Mouse (Mus musculus) lung, adult 18-20 months (tissue): ENCODE results near the gene Doc2b.
A peak's percentile ranks its signal among the peaks of the same experiment; 100 is the strongest.

ENCODE experiments used
- DNase-seq, 2 experiments: peaks; one replicate each; pipeline ENCODE4 v3.0.0; 2022; ENCODE audit warnings: mixed read lengths in 2 of 2

Gene Doc2b

GRCm38 (mm10) chr11:75792535-75792934, 3.3 kb downstream of the Doc2b start:
- no peak for DNase-seq

DNA sequence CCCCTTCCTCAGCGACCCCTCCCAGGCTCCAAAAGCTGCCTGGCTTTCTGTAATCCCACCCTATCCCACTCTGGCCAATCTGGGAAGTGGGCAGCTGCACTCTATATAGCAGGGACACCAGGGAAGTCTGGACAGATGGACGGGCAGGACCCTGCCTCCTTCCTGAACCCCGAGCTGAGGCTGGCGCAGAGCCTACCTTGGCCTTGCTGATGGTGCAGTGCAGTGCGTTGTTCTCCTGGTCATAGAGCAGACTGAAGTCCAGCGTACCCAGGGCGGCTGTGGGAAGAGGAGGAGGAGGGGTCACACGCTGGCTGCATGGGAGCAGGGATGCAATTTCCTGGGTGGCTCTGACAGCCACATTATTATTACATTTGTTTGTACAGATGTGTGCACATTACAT, 10.0 kb downstream of the Doc2b start:
- DNase-seq: no peak

GRCm38 (mm10) chr11:75783799-75784198, 12.1 kb downstream of the Doc2b start:
- no peak for DNase-seq

- peak; percentile 65 to 73 for DNase-seq
These were observed 13.9 kb downstream of the Doc2b start for GRCm38 (mm10) chr11:75781919-75782318.

DNA sequence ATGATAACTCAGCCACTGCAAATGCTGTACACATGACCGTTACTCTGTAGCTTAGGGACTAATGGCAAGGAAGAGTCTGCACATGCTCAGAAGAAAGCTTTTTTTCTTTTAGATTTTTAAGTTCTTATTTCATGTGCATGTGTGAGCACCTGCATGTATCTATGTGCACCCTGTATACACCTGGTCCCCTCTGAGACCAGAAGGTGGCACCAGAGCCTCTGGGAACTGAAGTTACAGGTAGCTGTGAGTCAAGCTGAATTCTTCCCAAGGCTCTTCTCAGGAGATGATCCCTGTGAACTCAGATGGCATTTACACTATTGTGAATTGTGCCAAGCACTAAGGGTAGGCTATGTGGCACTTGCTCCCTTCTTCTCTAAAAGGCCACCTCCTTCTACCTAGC, 19.9 kb downstream of the Doc2b start:
- no peak for DNase-seq

DNA sequence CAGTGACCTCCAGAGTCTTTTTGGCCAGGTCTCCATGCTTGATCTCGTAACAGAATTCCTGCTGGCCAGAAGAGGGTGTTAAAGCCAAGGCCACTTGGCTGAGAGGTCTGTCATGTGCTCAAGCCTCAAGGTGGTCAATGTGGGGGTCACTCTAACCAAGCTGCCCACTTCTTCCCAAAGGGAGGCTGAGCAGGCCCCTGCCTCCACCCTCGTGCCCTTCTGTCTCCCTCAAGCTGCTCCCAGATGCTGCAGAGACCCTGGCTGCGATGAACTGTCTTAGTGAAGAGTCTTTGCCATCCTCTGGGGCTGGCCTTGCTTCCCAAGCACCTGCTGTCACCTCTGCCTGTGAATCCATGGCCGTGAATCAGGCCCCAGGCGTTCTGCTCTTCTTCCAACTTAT, 23.3 kb downstream of the Doc2b start:
- no peak for DNase-seq

DNA sequence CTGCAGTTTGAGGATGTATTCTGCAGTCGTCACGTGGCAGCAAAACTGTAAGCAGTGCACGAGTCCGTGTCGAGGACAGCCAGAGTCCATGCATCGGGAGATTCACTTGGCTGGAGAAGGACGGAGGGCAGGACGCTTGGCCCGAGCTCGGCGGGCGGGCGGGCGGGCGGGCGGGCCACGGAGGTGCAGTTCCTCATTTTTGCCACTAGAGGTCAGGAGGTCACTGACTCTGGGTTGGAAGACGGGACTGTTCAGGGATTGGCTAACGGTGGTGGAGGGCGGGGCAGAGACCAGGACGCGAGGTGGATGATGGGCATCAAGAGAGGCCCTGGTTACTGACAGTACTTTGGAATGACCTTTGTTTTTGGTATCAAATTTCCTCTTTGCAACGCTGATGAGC, 26.6 kb downstream of the Doc2b start:
- DNase-seq: peak; percentile 87 to 91

GRCm38 (mm10) chr11:75768091-75768989, 27.5 kb downstream of the Doc2b start:
- DNase-seq: no peak

DNA sequence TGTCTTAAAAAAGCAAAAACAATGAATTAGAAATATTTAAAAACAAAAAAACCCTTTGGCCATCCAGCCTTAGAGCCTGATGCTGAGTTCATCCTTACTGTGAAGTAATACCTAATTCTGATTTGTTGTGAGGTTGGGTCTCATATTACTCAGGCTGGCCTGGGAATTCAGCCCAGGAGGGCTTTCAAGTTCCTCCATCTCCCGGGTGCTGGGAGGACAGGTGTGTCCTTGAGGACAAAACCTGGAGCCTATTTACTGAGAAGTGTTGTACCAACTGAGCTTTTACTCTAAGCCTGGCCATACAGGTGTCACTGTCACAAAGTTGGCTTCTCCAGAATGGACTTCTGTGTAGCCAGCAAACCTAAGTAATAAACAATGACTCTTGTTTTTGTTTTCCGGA, 28.8 kb downstream of the Doc2b start:
- DNase-seq: no peak

DNA sequence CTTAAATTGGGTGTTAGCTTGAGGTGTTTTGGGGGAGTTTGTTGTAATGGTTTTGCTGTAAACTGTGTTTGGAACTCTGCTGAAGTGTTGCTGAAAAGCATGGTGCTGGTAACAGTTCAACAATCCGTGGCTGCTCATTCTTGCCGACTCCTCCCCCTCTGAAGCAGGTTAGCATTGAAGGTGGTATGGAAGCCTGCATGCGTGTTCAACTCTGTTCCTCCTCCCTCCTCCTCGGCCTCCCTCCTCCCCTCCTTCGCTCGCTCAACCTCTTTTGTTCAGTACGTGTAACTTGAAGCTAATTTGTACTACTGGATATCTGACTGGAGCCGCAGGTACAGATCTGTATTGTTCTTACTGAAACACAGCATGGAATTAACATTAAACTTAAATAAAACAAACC, 30.7 kb downstream of the Doc2b start:
- DNase-seq: no peak

GRCm38 (mm10) chr11:75764521-75765023, 31.3 kb downstream of the Doc2b start:
- DNase-seq: no peak

GRCm38 (mm10) chr11:75762708-75763107, 33.1 kb downstream of the Doc2b start:
- DNase-seq: no peak

GRCm38 (mm10) chr11:75760785-75761184, 35.1 kb downstream of the Doc2b start:
- DNase-seq: no peak

- no peak for DNase-seq
These were observed 37.3 kb downstream of the Doc2b start for GRCm38 (mm10) chr11:75758553-75758952.

DNA sequence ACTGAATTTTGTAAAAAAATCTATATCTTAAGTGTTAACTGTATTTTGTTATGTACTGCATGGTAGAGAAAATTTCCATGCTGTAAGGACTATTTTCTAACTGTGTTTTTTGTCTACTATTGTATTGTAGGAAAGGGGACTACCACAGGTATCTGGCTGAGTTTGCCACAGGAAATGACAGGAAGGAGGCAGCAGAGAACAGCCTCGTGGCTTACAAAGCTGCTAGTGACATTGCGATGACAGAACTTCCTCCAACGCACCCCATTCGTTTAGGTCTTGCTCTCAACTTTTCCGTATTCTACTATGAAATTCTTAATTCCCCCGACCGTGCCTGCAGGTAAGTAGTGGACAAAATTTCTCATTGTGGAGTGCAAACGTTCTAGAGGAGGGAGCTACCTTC, 39.2 kb downstream of the Doc2b start:
- no peak for DNase-seq

DNA sequence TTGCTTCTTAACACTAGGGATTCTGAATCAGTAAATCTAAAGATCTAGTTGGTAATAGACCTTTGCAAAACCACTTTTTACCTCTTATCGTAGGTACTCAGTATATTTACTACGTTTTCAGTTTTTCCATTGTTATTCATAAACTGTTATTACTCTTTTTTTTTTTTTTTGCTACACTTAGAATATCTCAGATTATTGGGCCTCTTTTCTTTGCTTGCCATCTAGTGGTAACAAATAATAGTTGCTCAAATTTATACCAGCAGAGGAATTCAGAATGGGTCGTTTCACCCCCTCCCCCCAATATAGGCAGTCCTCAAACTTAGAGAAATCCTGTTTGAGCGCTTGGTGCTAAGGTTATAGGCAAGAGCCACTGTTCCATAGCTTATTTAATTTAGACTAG, 44.8 kb downstream of the Doc2b start:
- no peak for DNase-seq

GRCm38 (mm10) chr11:75750537-75750936, 45.3 kb downstream of the Doc2b start:
- DNase-seq: no peak

- DNase-seq: no peak
These were observed 51.1 kb downstream of the Doc2b start for GRCm38 (mm10) chr11:75744761-75745160.

GRCm38 (mm10) chr11:75741615-75742014, 54.2 kb downstream of the Doc2b start:
- DNase-seq: no peak

DNA sequence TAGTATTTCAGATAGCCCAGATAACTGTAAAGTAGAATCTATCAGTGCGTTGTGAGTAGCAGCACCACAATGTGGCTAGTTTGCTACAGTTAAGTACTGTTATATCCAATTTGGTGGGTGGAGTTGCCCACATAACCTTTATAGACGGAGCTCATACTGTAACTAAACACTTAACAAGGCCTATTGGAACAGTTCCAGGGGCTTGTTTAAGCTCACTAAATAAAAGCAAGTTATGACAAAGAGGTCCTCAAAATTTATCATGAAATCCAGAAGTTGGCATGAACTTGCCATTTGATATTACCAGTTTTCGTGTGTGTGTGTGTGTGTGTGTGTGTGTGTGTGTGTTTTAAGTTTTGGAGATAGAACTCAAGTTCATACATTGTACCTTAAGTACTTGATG, 55.6 kb downstream of the Doc2b start:
- no peak for DNase-seq

DNA sequence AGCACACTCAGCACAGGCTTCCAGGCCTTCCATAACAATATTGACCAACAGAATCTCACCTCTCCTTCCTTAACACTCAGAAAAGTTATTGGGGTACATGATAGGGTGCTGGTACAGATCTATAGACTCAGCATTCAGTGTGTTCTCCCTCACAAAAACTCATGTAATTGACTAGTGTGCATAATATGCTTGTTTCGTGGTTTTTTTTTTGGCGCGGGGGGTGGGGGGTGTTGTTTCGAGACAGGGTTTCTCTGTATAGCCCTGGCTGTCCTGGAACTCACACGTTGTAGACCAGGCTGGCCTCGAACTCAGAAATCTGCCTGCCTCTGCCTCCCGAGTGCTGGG, 57.4 kb downstream of the Doc2b start:
- no peak for DNase-seq

- DNase-seq: no peak
These were observed 57.9 kb downstream of the Doc2b start for GRCm38 (mm10) chr11:75737806-75738476.

- no peak for DNase-seq
These were observed 58.9 kb downstream of the Doc2b start for GRCm38 (mm10) chr11:75736978-75737377.
